Comparison of ENCODE assay signal across 19 mouse cellular contexts in the genomic region with DNA sequence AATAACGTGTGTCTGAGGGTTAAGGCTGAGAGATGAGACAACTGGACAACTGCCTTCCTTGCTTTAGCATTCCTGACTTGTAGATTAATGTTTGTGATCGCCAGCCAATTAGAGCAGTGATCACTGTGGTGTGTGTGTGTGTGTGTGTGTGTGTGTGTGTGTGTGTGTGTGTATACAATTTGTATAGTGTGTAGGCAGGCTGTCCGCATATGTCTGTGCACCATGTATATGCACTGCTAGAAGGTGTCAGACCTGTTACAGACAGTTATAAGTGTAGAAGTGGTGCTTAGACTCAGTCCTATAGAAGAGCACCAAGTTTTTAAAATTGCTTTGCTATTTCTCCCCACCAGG.
DNase-seq lines count a peak whose midpoint lies in the region; ATAC-seq and TF ChIP-seq lines count a peak whose summit lies in the region.
"Had no signal": no experiment of that assay in that cellular context is flagged by ENCODE, and none has a peak within 500 bp of the region (broad histone marks: within the 10 kb centered on the region; RNA-seq: fewer than 3 reads in every experiment).

No protein-coding gene starts in this region.

- DNase-seq in heart, adult 9 months (ENCODE audit: low spot score in 2 of 2) = no peak
- DNase-seq in lung, embryonic 14.5 days = no peak
- DNase-seq in lung, adult 18-20 months = no peak
- DNase-seq: cerebellum, adult 11 months; cerebellum, postnatal 25 days; embryo, embryonic 11 days; gastrocnemius, postnatal 25 days; heart, adult 2 months had no signal

- no peaks in the 10 kb centered on the region for H3K9me3 ChIP-seq in heart, embryonic 16.5 days (replicated peaks; ENCODE audit: control insufficient read depth, low read length)
- no peaks in the 10 kb centered on the region for H3K9me3 ChIP-seq in lung, embryonic 14.5 days (ENCODE audit: low read depth, low read length)
- H3K9me3 ChIP-seq: embryonic facial prominence, embryonic 10.5 days; embryonic facial prominence, embryonic 13.5 days; forebrain, embryonic 12.5 days; forebrain, embryonic 15.5 days; hindbrain, embryonic 12.5 days; hindbrain, embryonic 15.5 days had no signal

- peak overlapping the region; percentile 5; the same call in 1 of the 2 replicates for H3K4me2 ChIP-seq in heart, embryonic 16.5 days (ENCODE audit: low read depth, low read length)
- no peak overlapping the region for H3K4me2 ChIP-seq in lung, embryonic 14.5 days
- peak overlapping the region; percentile 24 for H3K4me2 ChIP-seq in myocyte (ENCODE audit: low read depth)
- H3K4me2 ChIP-seq: embryonic facial prominence, embryonic 13.5 days; forebrain, embryonic 12.5 days; forebrain, embryonic 15.5 days; hindbrain, embryonic 12.5 days; hindbrain, embryonic 15.5 days had no signal

- no peak overlapping the region; the same call in 1 of the 2 replicates for H3K27ac ChIP-seq in heart, embryonic 16.5 days (ENCODE audit: low read length)
- no peak overlapping the region for H3K27ac ChIP-seq in lung, embryonic 14.5 days (ENCODE audit: low read depth)
- 0 out of 2 replicates have a peak overlapping the region, but pooled peaks have one; percentile 65 for H3K27ac ChIP-seq in olfactory bulb, adult 2 months (ENCODE audit: insufficient read depth, low read depth, low read length)
- H3K27ac ChIP-seq: embryonic facial prominence, embryonic 10.5 days; embryonic facial prominence, embryonic 13.5 days; forebrain, embryonic 12.5 days; heart, adult 2 months; hindbrain, embryonic 12.5 days; hindbrain, embryonic 15.5 days had no signal

- H3K27me3 ChIP-seq in heart, embryonic 16.5 days (ENCODE audit: control insufficient read depth, insufficient read depth, low read length) = no peaks in the 10 kb centered on the region
- no peaks in the 10 kb centered on the region for H3K27me3 ChIP-seq in lung, embryonic 14.5 days (ENCODE audit: insufficient read depth, low read length)
- H3K27me3 ChIP-seq in myocyte (ENCODE audit: control insufficient read depth, insufficient read depth, insufficient read length) = no peaks in the 10 kb centered on the region
- H3K27me3 ChIP-seq: embryonic facial prominence, embryonic 13.5 days; forebrain, embryonic 12.5 days; forebrain, embryonic 15.5 days; hindbrain, embryonic 12.5 days; hindbrain, embryonic 15.5 days had no signal

- no peak for TF ChIP-seq POLR2A in myocyte (IDR thresholded peaks at IDR 0.05; ENCODE audit: insufficient read length, low read depth)
- TF ChIP-seq POLR2A in olfactory bulb, adult 2 months (IDR thresholded peaks at IDR 0.05; ENCODE audit: insufficient read depth, low read depth, low read length) = no peak

- ATAC-seq in heart, embryonic 16.5 days (replicated peaks; ENCODE audit: extremely low read depth, insufficient read depth, low FRiP score) = peak; percentile 20; the same call in 1 of the 2 replicates
- peak; percentile 91 for ATAC-seq in lung, embryonic 14.5 days (ENCODE audit: insufficient read depth)
- ATAC-seq: CD4-positive, CD25-positive, alpha-beta regulatory T cell, adult 4 months; forebrain, embryonic 15.5 days had no signal

- 48% methylated on average over 3 of the region's 3 CpGs for WGBS in heart, embryonic 16.5 days
- 36% methylated on average over 3 of the region's 3 CpGs for WGBS in lung, embryonic 14.5 days
- WGBS in olfactory bulb, adult 2 months = 52% methylated on average over 3 of the region's 3 CpGs

- no peak overlapping the region for H3ac ChIP-seq in myocyte (ENCODE audit: control insufficient read depth, insufficient read length)

- H3K4me3 ChIP-seq in heart, embryonic 16.5 days (ENCODE audit: low read length) = no peak overlapping the region
- no peak overlapping the region for H3K4me3 ChIP-seq in lung, embryonic 14.5 days (ENCODE audit: low read depth, low read length)
- H3K4me3 ChIP-seq in myocyte = no peak overlapping the region
- no peak overlapping the region for H3K4me3 ChIP-seq in olfactory bulb, adult 2 months (ENCODE audit: insufficient read depth, low read depth, low read length)
- H3K4me3 ChIP-seq: embryonic facial prominence, embryonic 10.5 days; embryonic facial prominence, embryonic 13.5 days; erythroblast, embryonic 14.5 days; forebrain, embryonic 12.5 days; forebrain, embryonic 15.5 days; heart, adult 2 months; hindbrain, embryonic 12.5 days; hindbrain, embryonic 15.5 days had no signal

- no peaks in the 10 kb centered on the region for H3K79me2 ChIP-seq in myocyte (ENCODE audit: control insufficient read depth, insufficient read depth)

- peaks cover 17% of the 10 kb centered on the region for H3K4me1 ChIP-seq in heart, embryonic 16.5 days (ENCODE audit: control insufficient read depth, insufficient read depth, low read length)
- 0 out of 2 replicates have a peak, but pooled peaks cover 6% of the 10 kb centered on the region for H3K4me1 ChIP-seq in lung, embryonic 14.5 days (ENCODE audit: insufficient read depth)
- peaks cover 12% of the 10 kb centered on the region for H3K4me1 ChIP-seq in olfactory bulb, adult 2 months (ENCODE audit: control insufficient read depth, insufficient read depth, low read length)
- H3K4me1 ChIP-seq: embryonic facial prominence, embryonic 10.5 days; hindbrain, embryonic 12.5 days had no signal

- H3K36me3 ChIP-seq in heart, embryonic 16.5 days (ENCODE audit: control insufficient read depth, insufficient read depth) = peaks cover 40% of the 10 kb centered on the region
- peaks cover 54% of the 10 kb centered on the region for H3K36me3 ChIP-seq in lung, embryonic 14.5 days (ENCODE audit: insufficient read depth)
- H3K36me3 ChIP-seq in myocyte (ENCODE audit: control insufficient read depth, insufficient read depth) = no peaks in the 10 kb centered on the region

- no peak overlapping the region for H3K9ac ChIP-seq in heart, embryonic 16.5 days (ENCODE audit: low read length)
- H3K9ac ChIP-seq in lung, embryonic 14.5 days = no peak overlapping the region
- H3K9ac ChIP-seq: embryonic facial prominence, embryonic 13.5 days; forebrain, embryonic 12.5 days; forebrain, embryonic 15.5 days; hindbrain, embryonic 12.5 days; hindbrain, embryonic 15.5 days had no signal

- TF ChIP-seq CTCF in lung, embryonic 14.5 days (IDR thresholded peaks at IDR 0.05; ENCODE audit: low read depth) = no peak
- no peak for TF ChIP-seq CTCF in olfactory bulb, adult 2 months (IDR thresholded peaks at IDR 0.05; ENCODE audit: insufficient read depth, low read depth, low read length)

TF ChIP-seq in myocyte, 11 proteins besides CTCF, POLR2A, EP300 and RAD21:
- TF ChIP-seq CEBPB (IDR thresholded peaks at IDR 0.05; ENCODE audit: insufficient read depth, poor library complexity, severe bottlenecking) (no peak), POLR2AphosphoS2 (IDR thresholded peaks at IDR 0.05; ENCODE audit: insufficient read length, low read depth) (no peak), REST (IDR thresholded peaks at IDR 0.05; ENCODE audit: insufficient read depth, insufficient read length) (no peak), E2F4 (IDR thresholded peaks at IDR 0.05; ENCODE audit: insufficient read depth) (no peak), TCF12 (IDR thresholded peaks at IDR 0.05; ENCODE audit: insufficient read depth, poor library complexity, severe bottlenecking) (no peak), MYOG (IDR thresholded peaks at IDR 0.05; ENCODE audit: control insufficient read depth in 1 of 3, insufficient read depth in 1 of 3, insufficient read length in 2 of 3, low read depth in 2 of 3) (no peak), MAX (IDR thresholded peaks at IDR 0.05; ENCODE audit: low read depth) (no peak), TCF3 (IDR thresholded peaks at IDR 0.05; ENCODE audit: insufficient read length, low read depth) (no peak), USF1 (IDR thresholded peaks at IDR 0.05; ENCODE audit: low read depth) (no peak), MYOD1 (IDR thresholded peaks at IDR 0.05; ENCODE audit: control insufficient read depth in 1 of 3, insufficient read length in 2 of 3, low read depth in 2 of 3) (no peak), SRF (IDR thresholded peaks at IDR 0.05; ENCODE audit: control insufficient read depth, insufficient read length, low read depth) (no peak)
